Mouse (Mus musculus) testis, adult 2 months (tissue): Measurements from ENCODE around the gene Krtap5-2.
"Not testable (repeated sequence)": the region's sequence is repeated elsewhere in the genome, so short reads cannot be mapped to it uniquely, and the experiment has no call there.

Experiments used
- CTCF ChIP-seq: fragments of 200-500 bp; IDR thresholded peaks from 2 replicates; pipeline ENCODE4 v1.5.1; 2012; ENCODE audit warnings: low read depth, mild to moderate bottlenecking, inconsistent platforms, low read length, moderate library complexity; ENCODE audit not compliant: control insufficient read depth, insufficient read depth, insufficient replicate concordance
- POLR2A ChIP-seq: fragments of 200-500 bp; IDR thresholded peaks from 2 replicates; pipeline ENCODE4 v1.6.1; 2012; ENCODE audit warnings: low read depth, mild to moderate bottlenecking, inconsistent platforms, low read length, moderate library complexity; ENCODE audit not compliant: control insufficient read depth

DNA sequence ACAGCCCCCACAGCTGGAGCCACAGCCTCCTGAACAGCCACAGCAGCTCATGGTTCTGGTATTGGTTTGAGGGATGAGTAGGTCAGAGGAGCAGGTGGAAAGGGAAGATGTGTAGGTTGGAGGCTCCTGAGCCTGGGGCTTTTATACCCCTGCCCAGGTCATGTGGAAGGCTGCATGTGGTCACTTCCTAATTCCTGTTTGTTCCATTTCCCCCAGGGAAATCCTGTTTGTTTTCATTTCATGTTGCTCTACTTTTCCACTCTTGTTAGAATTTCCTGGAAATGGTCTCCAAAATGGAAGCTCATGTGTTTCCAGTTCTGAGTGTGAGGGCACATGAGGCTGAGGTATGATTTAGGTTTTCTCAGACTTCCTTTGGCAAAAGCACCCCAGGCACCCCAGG, 10.2 kb downstream of the Krtap5-2 start, which contains the start of gene Gm4553:
- TF ChIP-seq CTCF, POLR2A: not testable (repeated sequence)
